Mouse (Mus musculus) mouse trophoblast stem cell (cell line): Measurements from ENCODE around the gene Acer2.
"Not testable (repeated sequence)": the region's sequence is repeated elsewhere in the genome, so short reads cannot be mapped to it uniquely, and the experiment has no call there.

ENCODE experiments used
- in situ Hi-C, 2 experiments: fragments of 300-500 bp; cut with MseI, MboI; formaldehyde crosslinking; loops; 2 replicates in 1 of 2; 3 replicates in 1 of 2; pipeline ENCODE4 v1.15.1; 2025

The Acer2 gene

DNA sequence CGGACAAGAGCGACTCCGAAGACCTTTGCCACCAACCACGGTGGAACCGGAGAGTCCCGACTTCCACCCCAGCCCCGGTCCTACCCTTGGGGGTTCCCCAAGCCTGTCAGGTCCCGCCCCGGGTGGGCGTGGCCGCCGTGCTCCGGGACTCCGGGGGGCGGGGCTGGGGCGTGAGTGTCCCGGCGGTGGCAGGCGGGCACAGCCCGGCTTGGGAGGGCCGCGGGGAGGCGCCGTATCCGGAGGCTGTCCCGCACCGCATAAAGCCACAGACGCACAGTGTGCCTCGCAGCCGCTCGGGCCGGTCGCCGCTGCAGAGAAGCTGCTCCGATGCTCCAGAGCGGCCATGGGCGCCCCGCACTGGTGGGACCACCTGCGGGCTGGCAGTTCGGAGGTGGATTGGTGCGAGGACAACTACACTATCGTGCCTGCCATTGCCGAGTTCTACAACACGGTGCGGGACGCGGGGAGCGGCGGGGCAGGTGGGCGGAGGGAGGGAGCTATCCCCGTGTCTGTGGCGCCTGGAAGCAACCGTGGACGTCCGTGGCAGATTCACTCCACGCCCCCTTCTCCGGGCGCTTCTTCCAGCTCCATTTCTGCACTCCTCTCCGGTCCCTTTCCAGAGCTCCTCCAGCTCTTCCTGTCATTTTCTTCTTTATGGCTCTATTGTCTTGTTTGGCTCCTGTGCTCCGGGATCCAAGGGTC, at the start of gene Acer2:
Gene Acer2 (plus strand): TSS at position 251 of the 702 bp plus-strand sequence.
- in situ Hi-C loops = no loop called here

DNA sequence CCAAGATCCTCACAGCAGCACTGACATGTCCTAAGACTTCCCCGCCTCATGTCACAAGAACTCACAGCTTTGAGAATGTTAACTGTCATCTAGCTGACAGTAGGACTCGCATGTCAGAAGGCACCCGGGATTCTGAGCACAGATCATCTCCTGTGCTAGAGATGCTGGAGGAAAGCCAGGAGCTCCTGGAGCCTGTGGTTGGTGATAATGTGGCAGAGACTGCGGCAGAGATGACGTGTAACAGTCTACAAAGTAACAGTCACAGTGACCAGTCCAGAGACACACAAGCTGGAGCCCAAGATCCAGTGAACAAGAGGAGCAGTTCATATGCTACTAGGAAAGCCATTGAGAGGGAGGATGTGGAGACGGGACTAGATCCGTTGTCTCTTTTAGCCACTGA, 49.1 kb upstream of the Acer2 start:
- in situ Hi-C loops = no loop called here

GRCm38 (mm10) chr4:86831896-86832295, 42.3 kb upstream of the Acer2 start:
- in situ Hi-C loops = no loop called here

DNA sequence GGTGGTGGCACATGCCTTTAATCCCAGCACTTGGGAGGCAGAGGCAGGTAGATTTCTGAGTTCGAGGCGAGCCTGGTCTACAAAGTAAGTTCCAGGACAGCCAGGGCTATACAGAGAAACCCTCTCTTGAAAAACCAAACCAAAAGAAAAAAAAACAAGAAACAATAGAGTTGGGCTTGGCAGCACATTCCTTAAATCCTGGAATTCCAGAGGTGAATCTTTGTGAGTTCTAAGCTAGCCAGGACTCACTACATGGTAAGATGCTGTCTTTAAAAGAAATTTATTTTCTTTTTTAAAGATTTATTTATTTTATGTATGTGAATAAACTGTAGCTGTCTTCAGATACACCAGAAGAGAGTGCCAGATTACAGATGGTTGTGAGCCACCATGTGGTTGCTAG, 33.1 kb upstream of the Acer2 start:
- in situ Hi-C loops = not testable (repeated sequence)

DNA sequence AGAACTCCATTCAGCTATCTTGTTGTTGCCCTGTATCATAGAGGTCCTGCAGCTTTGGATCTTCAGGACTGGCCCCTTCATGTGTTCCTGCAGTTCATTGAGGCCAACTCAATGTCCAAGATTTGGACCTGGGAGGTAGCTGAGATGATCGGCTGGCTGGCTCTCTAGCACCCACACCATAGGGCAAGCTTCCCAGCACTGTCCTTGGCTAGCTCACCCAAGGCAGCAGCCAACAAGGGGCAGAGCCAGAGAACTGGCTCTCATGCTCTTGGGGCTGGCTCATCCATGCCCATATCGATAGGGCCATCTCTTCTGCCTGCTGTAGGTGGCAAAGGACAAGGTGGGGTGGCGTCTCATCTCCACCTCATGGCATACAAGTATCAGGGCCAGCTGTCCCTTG, 28.8 kb upstream of the Acer2 start:
- in situ Hi-C loops = no loop called here

DNA sequence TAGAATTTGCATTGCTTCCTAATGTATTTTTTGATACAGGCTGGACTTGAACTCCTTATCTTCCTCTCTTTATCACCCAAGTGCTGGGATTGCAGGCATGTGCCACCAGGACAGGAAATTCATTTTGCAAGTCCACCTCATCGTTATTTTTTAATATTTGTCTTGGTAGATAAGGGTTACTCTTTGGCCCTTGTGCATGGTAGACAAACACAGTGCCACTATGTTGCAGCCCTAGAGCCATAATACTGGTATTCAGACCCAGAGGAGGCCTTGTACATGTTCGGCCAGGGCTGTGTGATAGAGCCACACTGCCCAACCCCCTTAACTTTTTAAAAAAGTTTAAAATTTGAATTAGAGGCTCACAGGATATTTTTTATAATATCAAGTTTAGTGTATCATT, 26.9 kb upstream of the Acer2 start:
- in situ Hi-C loops = no loop called here

- in situ Hi-C loops = no loop called here
These were observed 22.9 kb upstream of the Acer2 start for GRCm38 (mm10) chr4:86851331-86851730.

- in situ Hi-C loops = no loop called here
These were observed 22.2 kb upstream of the Acer2 start for GRCm38 (mm10) chr4:86852018-86852417.

- in situ Hi-C loops = no loop called here
These were observed 21.2 kb upstream of the Acer2 start for GRCm38 (mm10) chr4:86852813-86853590.

DNA sequence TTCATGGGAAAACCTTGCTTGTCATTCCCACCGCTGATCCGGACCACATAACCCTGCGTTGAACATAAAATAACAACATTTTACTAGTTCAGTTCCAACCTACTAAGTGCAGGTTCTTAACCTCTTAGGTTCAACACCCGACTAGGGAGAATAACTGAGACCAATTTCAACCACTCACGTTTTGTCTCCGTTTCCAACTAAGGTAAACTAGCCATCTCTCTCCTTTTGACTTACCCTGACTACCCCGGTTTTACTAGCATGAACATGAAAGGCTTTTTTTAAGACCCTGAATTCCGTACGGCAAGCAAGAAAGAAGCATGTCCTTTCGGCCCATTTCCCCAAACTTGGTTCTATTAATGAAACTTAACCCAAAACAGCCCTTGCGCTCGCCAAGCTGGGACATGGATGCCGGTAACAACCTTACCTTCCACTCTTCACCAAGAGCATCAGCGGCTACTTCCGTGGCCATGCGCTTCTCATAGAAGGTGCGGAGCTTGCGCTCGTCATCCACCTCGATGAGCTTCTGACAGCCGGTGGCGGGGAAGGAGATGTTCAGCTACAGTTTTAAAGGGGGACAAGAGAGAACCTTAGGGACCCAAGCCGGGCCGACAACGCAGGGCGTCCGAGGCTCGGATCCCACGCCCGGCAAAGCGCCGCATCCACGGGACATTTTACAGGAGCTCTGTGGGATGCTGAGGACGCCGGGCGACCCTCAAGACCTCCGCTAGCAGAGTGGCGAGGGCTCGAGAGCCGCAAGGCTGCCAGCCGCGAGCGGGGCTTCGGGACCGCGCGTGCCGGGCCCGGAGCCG, 17.7 kb upstream of the Acer2 start:
- in situ Hi-C loops = no loop called here

DNA sequence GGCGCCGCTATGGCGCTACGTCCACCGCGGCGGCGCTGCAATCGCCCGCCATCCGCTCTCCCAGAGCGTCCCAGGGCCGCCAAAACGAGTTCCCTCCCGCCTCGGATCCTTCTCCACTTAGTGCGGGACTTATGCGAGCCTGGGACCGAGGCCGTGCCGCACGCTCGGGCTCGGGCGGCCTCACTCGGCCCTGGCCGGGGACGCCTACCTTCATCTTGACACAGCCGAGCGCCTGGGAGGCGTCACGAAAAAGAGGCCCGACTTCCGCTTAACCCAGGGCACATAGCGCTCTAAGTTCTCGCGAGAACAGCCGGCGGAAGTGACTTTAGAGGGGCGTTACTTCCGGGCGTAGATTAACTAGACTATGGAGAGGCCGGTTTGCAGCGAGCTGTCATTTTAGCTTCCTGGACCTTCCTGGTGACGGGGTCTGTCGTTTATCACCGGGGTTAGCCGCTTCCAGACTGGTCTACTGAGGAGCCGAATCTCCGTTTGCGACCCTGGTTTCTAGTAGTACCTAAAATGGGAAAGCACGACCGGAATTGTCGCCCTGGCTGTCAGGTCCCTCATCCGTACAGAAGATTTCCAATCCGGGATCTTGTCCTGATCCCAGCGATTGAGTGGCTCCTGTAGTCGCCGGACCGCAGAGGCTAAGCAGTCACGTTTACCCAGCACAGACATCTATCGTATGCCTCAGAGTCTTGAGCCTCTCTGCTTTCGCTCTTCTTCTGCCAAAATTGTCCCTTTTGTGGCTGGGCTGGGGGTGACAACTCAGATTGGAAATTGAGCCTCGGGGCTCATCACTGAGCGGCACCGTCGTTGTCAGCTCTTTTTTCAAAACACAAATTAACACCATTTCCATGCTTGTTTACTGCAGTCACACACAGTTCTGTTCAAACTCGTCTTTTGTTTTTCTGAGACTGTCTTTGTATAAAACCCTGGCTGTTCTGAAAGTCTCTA, 16.8 kb upstream of the Acer2 start, which contains the start of gene Rps6:
Gene Rps6 (minus strand): TSS at position 300 of the 957 bp plus-strand sequence.
- in situ Hi-C loops = no loop called here

DNA sequence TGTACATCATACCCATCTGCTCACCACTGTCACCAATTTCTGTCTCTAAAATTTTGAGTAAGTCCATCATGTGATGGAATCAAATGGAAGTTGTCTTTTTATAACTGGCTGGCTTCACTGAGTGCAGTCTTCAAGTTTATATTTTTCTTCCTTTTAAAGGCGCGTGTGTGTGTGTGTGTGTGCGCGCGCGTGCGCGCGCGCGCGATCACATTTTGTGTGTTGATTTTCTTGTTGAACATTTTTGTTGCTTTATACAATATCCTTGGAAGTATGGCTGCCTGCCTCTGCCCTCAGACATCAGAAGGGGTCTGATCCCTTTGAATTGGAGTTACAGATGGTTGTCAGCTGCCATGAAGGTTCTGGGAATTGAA, 16.1 kb upstream of the Acer2 start:
- in situ Hi-C loops = no loop called here

DNA sequence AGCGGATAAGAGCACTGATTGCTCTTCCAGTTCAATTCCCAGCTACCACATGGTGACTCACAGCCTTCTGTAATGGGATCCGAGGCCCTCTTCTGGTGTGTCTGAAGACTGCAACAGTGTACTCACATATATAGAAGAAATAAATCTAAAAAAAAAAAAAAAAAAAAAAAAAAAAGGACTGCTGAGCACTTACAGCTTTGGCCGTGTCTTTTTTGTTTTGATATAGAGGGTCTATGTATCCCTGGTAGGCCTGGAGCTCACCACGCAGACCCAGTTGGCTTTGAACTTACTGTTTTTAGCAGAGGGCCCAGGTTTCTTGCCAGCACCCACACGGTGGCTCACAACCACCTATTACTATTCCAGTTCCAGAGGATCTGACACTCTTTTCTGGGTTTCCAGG, 10.1 kb upstream of the Acer2 start:
- in situ Hi-C loops = no loop called here

DNA sequence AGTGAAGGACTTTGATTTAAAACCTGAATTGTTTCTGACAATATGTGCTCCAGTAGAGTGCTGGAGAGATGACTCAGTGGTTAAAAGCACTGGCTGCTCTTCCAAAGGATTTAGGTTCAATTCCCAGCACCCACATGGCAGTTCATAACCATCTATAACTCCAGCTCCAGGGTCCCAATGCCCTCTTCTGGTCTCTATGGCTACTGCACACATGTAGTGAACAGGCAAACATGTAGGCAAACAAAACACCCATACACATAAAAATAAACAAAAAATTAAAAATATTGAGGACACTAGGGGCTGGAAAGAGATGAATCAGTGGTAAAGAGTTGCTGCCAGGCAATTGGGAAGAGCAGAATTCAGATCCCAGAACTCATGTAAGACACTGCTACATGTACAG, 2.2 kb upstream of the Acer2 start:
- in situ Hi-C loops = no loop called here

DNA sequence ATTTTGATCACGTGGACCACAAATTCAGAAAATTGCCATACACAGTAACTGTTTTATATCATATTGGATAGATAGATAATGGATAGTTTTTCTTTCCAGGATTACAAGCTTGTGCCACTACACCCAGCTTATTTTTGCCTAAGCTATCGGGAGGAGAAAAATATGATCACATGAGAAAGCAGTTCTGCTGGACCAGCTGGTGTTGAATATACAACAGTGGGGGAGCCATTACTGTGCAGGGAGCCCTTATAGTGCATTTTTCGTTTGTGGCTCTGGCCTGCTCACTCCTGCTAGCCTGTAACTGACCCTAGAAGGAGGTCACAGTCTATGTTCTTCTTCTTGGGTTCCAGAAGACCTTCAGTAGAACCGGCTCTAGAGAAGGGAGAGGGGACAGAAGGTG, 1.1 kb upstream of the Acer2 start:
- in situ Hi-C loops = no loop called here

- in situ Hi-C loops = no loop called here
These were observed 5.3 kb downstream of the Acer2 start for GRCm38 (mm10) chr4:86879477-86879876.

GRCm38 (mm10) chr4:86881178-86881577, 7.0 kb downstream of the Acer2 start:
- in situ Hi-C loops = no loop called here

DNA sequence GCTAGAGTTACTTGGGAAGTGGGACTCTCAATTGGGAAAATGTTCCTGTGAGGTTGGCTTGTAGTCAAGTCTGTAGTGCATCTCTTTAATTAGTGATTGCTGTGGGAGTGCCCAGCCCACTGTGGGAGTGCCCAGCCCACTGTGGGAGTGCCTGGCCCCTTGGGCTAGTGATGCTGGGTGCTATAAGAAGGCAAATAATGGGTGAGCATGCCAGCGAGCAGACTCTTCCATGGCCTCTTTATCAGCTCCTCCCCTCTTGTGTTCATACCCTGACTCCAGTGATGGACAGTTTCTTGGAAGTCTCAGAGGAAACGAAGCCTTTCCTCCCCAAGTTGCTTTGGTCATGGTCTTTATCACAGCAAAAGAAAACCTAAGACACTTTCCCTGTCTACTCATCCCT, 8.2 kb downstream of the Acer2 start:
- in situ Hi-C loops = no loop called here

DNA sequence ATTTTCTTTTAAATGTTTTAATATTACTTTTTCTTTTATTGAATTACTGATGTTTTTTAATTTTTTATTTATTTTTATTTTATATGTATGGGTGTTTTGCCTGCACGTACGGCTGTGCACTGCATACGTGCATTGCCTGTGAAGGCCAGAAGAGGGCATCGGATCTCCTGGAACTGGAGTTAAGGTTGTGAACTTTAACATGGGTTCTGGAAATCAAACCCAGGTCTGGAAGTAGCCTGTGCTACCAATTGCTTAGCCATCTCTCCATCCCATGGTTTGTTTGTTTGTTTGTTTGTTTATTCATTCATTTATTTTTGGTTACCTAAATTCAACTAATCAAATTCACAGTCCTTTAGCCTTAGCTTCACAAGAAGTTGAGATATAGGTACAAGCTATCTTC, 10.7 kb downstream of the Acer2 start:
- in situ Hi-C loops = loop anchor here (5.0 kb wide), 1 partner anchor 37 kb away; no protein-coding TSS in a partner anchor

DNA sequence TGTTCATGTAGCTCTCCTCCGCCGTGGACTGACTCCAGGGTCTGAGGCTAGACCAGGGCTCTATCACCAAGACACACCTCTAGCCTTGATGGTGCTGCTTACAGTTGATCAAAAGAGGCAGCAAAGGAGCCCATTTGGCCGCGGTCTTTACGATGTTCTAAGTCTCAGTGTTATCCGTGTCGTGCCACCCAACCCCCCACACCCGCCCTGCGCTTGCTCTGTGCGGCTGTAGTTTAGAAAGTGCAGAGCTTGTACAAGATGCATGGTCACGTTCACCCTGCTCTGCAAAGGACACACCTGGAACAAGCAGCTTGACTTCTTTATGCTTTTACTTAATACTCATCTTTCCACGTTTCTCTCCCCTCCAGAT, 11.6 kb downstream of the Acer2 start:
- in situ Hi-C loops = loop anchor here (5.0 kb wide), 1 partner anchor 37 kb away; no protein-coding TSS in a partner anchor
